Mouse (Mus musculus): ENCODE data around the gene Zc3h18.

- no peak for TF ChIP-seq EP300 (IDR thresholded peaks at IDR 0.05)
- TF ChIP-seq CTCF (IDR thresholded peaks at IDR 0.05), result no peak
These were observed 42.9 kb upstream of the Zc3h18 start for GRCm38 (mm10) chr8:122333531-122333930.
